Mouse (Mus musculus): ENCODE results near the gene Trip10. TPM values are rescaled to one million over a fixed set of nuclear protein-coding genes. Genes with fewer than 3 reads are reported as not detected.

The Trip10 gene
- polyA plus RNA-seq, 1 experiment, result 61.1 TPM

GRCm38 (mm10) chr17:57227468-57227867 is 21.8 kb upstream of the Trip10 start:
- no peaks in the 10 kb centered on the region for H3K9me3 ChIP-seq (replicated peaks; ENCODE audit: control insufficient read depth, insufficient read depth, low read length, poor library complexity, severe bottlenecking)
- H3K9ac ChIP-seq (ENCODE audit: low read depth, poor library complexity, severe bottlenecking), result no peak overlapping the region
- H3K4me1 ChIP-seq (ENCODE audit: control insufficient read depth, insufficient read depth, low read length), result no peaks in the 10 kb centered on the region
- no peaks in the 10 kb centered on the region for H3K27me3 ChIP-seq (ENCODE audit: control insufficient read depth, insufficient read depth, low read length, poor library complexity, severe bottlenecking)
- TF ChIP-seq EP300 (IDR thresholded peaks at IDR 0.05; ENCODE audit: insufficient read depth, low read depth, low read length), result no peak
- TF ChIP-seq POLR2A (IDR thresholded peaks at IDR 0.05; ENCODE audit: insufficient read depth, low read length), result no peak
- no peak for TF ChIP-seq CTCF (IDR thresholded peaks at IDR 0.05; ENCODE audit: low read depth, low read length)
- no peak overlapping the region for H3K27ac ChIP-seq (ENCODE audit: insufficient read depth, low read length)
- H3K4me3 ChIP-seq (ENCODE audit: low read depth, low read length), result no peak overlapping the region
- no peaks in the 10 kb centered on the region for H3K36me3 ChIP-seq (ENCODE audit: control insufficient read depth, insufficient read depth, low read length, poor library complexity, severe bottlenecking)

- H3K4me3 ChIP-seq (ENCODE audit: low read depth, low read length), result no peak within 1 kb of the TSS
- no peaks in the 10 kb centered on the region for H3K36me3 ChIP-seq (ENCODE audit: control insufficient read depth, insufficient read depth, low read length, poor library complexity, severe bottlenecking)
- H3K27me3 ChIP-seq (ENCODE audit: control insufficient read depth, insufficient read depth, low read length, poor library complexity, severe bottlenecking), result no peaks in the 10 kb centered on the region
- H3K9ac ChIP-seq (ENCODE audit: low read depth, poor library complexity, severe bottlenecking), result no peak within 1 kb of the TSS
- H3K4me1 ChIP-seq (ENCODE audit: control insufficient read depth, insufficient read depth, low read length), result no peaks in the 10 kb centered on the region
- no peak for TF ChIP-seq CTCF (IDR thresholded peaks at IDR 0.05; ENCODE audit: low read depth, low read length)
- no peak for TF ChIP-seq POLR2A (IDR thresholded peaks at IDR 0.05; ENCODE audit: insufficient read depth, low read length)
- TF ChIP-seq EP300 (IDR thresholded peaks at IDR 0.05; ENCODE audit: insufficient read depth, low read depth, low read length), result no peak
- no peaks in the 10 kb centered on the region for H3K9me3 ChIP-seq (replicated peaks; ENCODE audit: control insufficient read depth, insufficient read depth, low read length, poor library complexity, severe bottlenecking)
- H3K27ac ChIP-seq (ENCODE audit: insufficient read depth, low read length), result no peak within 1 kb of the TSS
These were observed 21.2 kb upstream of the Trip10 start, which contains the start of gene C3 for GRCm38 (mm10) chr17:57228014-57228413. Gene C3 (minus strand): TSS chr17:57228136.

DNA sequence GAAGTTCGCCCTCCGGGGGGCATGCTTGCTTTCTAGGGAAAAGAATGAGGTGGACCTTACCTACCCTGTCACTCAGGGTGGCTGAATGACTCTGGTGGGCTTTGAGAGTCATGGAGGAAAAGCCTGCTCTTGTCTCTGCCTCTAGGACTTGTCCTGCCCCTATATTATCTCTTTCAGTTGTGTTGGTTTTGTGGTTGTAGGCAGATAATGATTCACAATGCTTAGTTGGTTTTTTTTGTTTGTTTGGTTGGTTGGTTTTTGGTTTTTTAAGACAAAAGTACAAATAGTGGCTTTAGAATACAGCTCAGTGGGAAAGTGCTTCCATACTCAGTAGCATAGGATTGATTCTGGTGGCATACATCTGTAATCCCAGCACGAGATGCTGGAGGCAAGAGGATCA is 20.4 kb upstream of the Trip10 start:
- Histone ChIP-seq H3K27ac (ENCODE audit: insufficient read depth, low read length) (no peak overlapping the region), H3K9ac (ENCODE audit: low read depth, poor library complexity, severe bottlenecking) (no peak overlapping the region), H3K9me3 (replicated peaks; ENCODE audit: control insufficient read depth, insufficient read depth, low read length, poor library complexity, severe bottlenecking) (no peaks in the 10 kb centered on the region), H3K27me3 (ENCODE audit: control insufficient read depth, insufficient read depth, low read length, poor library complexity, severe bottlenecking) (no peaks in the 10 kb centered on the region), H3K4me1 (ENCODE audit: control insufficient read depth, insufficient read depth, low read length) (no peaks in the 10 kb centered on the region), H3K36me3 (ENCODE audit: control insufficient read depth, insufficient read depth, low read length, poor library complexity, severe bottlenecking) (no peaks in the 10 kb centered on the region), H3K4me3 (ENCODE audit: low read depth, low read length) (no peak overlapping the region)
- TF ChIP-seq CTCF (IDR thresholded peaks at IDR 0.05; ENCODE audit: low read depth, low read length) (no peak), EP300 (IDR thresholded peaks at IDR 0.05; ENCODE audit: insufficient read depth, low read depth, low read length) (no peak), POLR2A (IDR thresholded peaks at IDR 0.05; ENCODE audit: insufficient read depth, low read length) (no peak)

DNA sequence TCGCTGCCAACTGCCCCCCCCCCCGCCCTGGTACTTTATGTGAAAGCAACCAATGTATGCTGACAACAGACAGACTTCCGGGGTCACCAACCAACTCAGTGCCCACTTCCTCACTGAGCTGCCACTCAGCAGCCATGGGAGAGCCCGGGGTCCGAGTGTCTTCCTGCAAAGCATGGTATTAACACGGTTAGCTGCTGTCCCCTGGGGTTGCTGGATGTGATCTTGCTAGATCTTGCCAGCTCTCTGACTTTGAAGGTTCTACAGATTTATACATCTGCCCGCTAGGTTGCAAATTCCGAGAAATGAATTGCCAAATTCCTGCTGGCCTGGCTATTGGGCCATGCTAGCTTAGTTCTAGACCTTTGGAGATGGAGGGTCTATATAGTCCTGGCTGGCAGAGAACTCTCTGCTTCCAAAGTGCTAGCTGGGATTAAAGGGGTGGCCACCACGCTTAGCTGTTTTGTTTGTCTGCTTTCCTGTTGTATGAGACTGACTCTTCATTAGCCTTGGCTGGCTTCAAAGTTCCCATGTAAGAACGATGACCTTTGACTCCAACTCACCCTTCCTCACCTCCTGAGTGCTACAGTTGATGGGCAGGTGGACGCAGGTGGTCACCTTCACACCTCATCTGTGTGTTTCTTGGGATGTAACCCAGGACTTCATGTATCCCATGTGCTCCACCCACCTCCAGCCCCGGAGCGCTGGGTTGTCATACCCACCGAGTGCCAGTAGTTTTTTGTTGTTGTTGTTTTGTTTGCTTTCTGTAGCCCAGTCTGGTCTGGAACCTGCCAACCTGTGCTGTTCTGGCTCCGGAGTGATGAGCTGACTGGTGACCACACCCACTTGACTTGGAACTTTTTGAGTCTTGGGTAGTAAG is 19.2 kb upstream of the Trip10 start:
- H3K4me3 ChIP-seq (ENCODE audit: low read depth, low read length), result no peak overlapping the region
- no peak overlapping the region for H3K9ac ChIP-seq (ENCODE audit: low read depth, poor library complexity, severe bottlenecking)
- no peak for TF ChIP-seq EP300 (IDR thresholded peaks at IDR 0.05; ENCODE audit: insufficient read depth, low read depth, low read length)
- no peak for TF ChIP-seq POLR2A (IDR thresholded peaks at IDR 0.05; ENCODE audit: insufficient read depth, low read length)
- TF ChIP-seq CTCF (IDR thresholded peaks at IDR 0.05; ENCODE audit: low read depth, low read length), result no peak
- H3K36me3 ChIP-seq (ENCODE audit: control insufficient read depth, insufficient read depth, low read length, poor library complexity, severe bottlenecking), result no peaks in the 10 kb centered on the region
- no peaks in the 10 kb centered on the region for H3K27me3 ChIP-seq (ENCODE audit: control insufficient read depth, insufficient read depth, low read length, poor library complexity, severe bottlenecking)
- no peaks in the 10 kb centered on the region for H3K9me3 ChIP-seq (replicated peaks; ENCODE audit: control insufficient read depth, insufficient read depth, low read length, poor library complexity, severe bottlenecking)
- H3K4me1 ChIP-seq (ENCODE audit: control insufficient read depth, insufficient read depth, low read length), result no peaks in the 10 kb centered on the region
- no peak overlapping the region for H3K27ac ChIP-seq (ENCODE audit: insufficient read depth, low read length)

DNA sequence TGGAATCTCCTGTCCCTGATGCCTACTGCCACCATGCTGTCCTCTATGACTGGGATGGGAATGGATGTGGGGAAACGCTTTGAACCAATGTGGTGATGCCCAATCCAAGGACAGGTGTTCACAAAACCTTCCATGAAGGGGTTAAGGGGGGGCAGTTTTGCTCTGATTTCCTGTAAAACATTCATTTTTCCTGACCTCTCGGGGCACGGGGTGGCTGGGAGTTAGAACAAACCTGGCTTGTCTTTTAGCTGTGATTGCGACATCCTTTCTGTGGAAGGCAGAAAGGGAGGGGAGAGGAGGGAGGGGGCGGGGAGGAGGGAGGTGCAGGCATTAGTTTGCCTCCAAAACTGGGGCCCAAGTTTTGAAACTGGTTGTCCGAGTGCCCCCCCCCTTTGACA is 18.5 kb upstream of the Trip10 start:
- no peaks in the 10 kb centered on the region for H3K36me3 ChIP-seq (ENCODE audit: control insufficient read depth, insufficient read depth, low read length, poor library complexity, severe bottlenecking)
- TF ChIP-seq CTCF (IDR thresholded peaks at IDR 0.05; ENCODE audit: low read depth, low read length) (no peak), EP300 (IDR thresholded peaks at IDR 0.05; ENCODE audit: insufficient read depth, low read depth, low read length) (no peak), POLR2A (IDR thresholded peaks at IDR 0.05; ENCODE audit: insufficient read depth, low read length) (no peak)
- no peaks in the 10 kb centered on the region for H3K9me3 ChIP-seq (replicated peaks; ENCODE audit: control insufficient read depth, insufficient read depth, low read length, poor library complexity, severe bottlenecking)

GRCm38 (mm10) chr17:57231321-57231771 is 17.9 kb upstream of the Trip10 start:
- no peaks in the 10 kb centered on the region for H3K4me1 ChIP-seq (ENCODE audit: control insufficient read depth, insufficient read depth, low read length)
- no peak overlapping the region for H3K27ac ChIP-seq (ENCODE audit: insufficient read depth, low read length)
- no peak overlapping the region for H3K9ac ChIP-seq (ENCODE audit: low read depth, poor library complexity, severe bottlenecking)
- no peaks in the 10 kb centered on the region for H3K9me3 ChIP-seq (replicated peaks; ENCODE audit: control insufficient read depth, insufficient read depth, low read length, poor library complexity, severe bottlenecking)
- no peaks in the 10 kb centered on the region for H3K36me3 ChIP-seq (ENCODE audit: control insufficient read depth, insufficient read depth, low read length, poor library complexity, severe bottlenecking)
- H3K4me3 ChIP-seq (ENCODE audit: low read depth, low read length), result no peak overlapping the region
- H3K27me3 ChIP-seq (ENCODE audit: control insufficient read depth, insufficient read depth, low read length, poor library complexity, severe bottlenecking), result no peaks in the 10 kb centered on the region
- TF ChIP-seq EP300 (IDR thresholded peaks at IDR 0.05; ENCODE audit: insufficient read depth, low read depth, low read length) (no peak), CTCF (IDR thresholded peaks at IDR 0.05; ENCODE audit: low read depth, low read length) (no peak), POLR2A (IDR thresholded peaks at IDR 0.05; ENCODE audit: insufficient read depth, low read length) (no peak)

More for the DNA sequence above, 18.5 kb upstream of the Trip10 start:
- no peaks in the 10 kb centered on the region for H3K4me1 ChIP-seq (ENCODE audit: control insufficient read depth, insufficient read depth, low read length)
- no peak overlapping the region for H3K9ac ChIP-seq (ENCODE audit: low read depth, poor library complexity, severe bottlenecking)
- no peaks in the 10 kb centered on the region for H3K27me3 ChIP-seq (ENCODE audit: control insufficient read depth, insufficient read depth, low read length, poor library complexity, severe bottlenecking)
- no peak overlapping the region for H3K4me3 ChIP-seq (ENCODE audit: low read depth, low read length)
- H3K27ac ChIP-seq (ENCODE audit: insufficient read depth, low read length), result no peak overlapping the region
